Comparison of ENCODE assay signal across 15 mouse cellular contexts in genomic region chr1:65090370-65090769, GRCm38 (mm10). TPM values are rescaled to one million over a fixed set of nuclear protein-coding genes. Genes with fewer than 3 reads are reported as not detected.
DNase-seq lines count a peak whose midpoint lies in the region; ATAC-seq and TF ChIP-seq lines count a peak whose summit lies in the region.
"Had no signal": no experiment of that assay in that cellular context is flagged by ENCODE, and none has a peak within 500 bp of the region (broad histone marks: within the 10 kb centered on the region; RNA-seq: fewer than 3 reads in every experiment).

No protein-coding gene starts in this region.

- H3K36me3 ChIP-seq in hindbrain, embryonic 14.5 days (replicated peaks; ENCODE audit: control insufficient read depth, insufficient read depth), result no peaks in the 10 kb centered on the region
- H3K36me3 ChIP-seq: forebrain, embryonic 12.5 days had no signal

- no peak for TF ChIP-seq CTCF in lung, adult 2 months (IDR thresholded peaks at IDR 0.05; ENCODE audit: insufficient read depth, low read length)

- H3K27me3 ChIP-seq in hindbrain, embryonic 14.5 days (ENCODE audit: control insufficient read depth, insufficient read depth, low read length), result no peaks in the 10 kb centered on the region
- H3K27me3 ChIP-seq: forebrain, embryonic 12.5 days had no signal

- H3K9ac ChIP-seq in hindbrain, embryonic 14.5 days, result no peak overlapping the region
- H3K9ac ChIP-seq: forebrain, embryonic 12.5 days had no signal

- no peaks in the 10 kb centered on the region for H3K4me1 ChIP-seq in lung, adult 2 months (ENCODE audit: control insufficient read depth, insufficient read depth, low read length)
- no peaks in the 10 kb centered on the region for H3K4me1 ChIP-seq in hindbrain, embryonic 14.5 days (replicated peaks; ENCODE audit: control insufficient read depth, insufficient read depth, low read length)
- H3K4me1 ChIP-seq: forebrain, embryonic 12.5 days had no signal

- H3K9me3 ChIP-seq in hindbrain, embryonic 14.5 days (ENCODE audit: control insufficient read depth, low read length), result no peaks in the 10 kb centered on the region
- H3K9me3 ChIP-seq: forebrain, embryonic 12.5 days had no signal

- peak; percentile 76 to 92 for DNase-seq in adrenal gland, adult (ENCODE audit: inconsistent age in 2 of 2, low spot score in 1 of 2)
- no peak for DNase-seq in adrenal gland, postnatal 4 days (ENCODE audit: low spot score in 2 of 2)
- peak; percentile 31 for DNase-seq in urinary bladder, postnatal 25 days (ENCODE audit: low spot score)
- no peak for DNase-seq in urinary bladder, postnatal 4 days (ENCODE audit: low spot score in 2 of 2)
- peak; percentile 17 for DNase-seq in lung, adult 2 months
- DNase-seq in hindbrain, embryonic 14.5 days (ENCODE audit: low spot score), result no peak
- no peak for DNase-seq in testis, postnatal 14 days (ENCODE audit: low spot score)
- no peak for DNase-seq in kidney, postnatal 10 days
- DNase-seq: right cerebral cortex, adult 18-20 months had no signal

- 21% methylated on average over 2 of the region's 2 CpGs for WGBS in lung, adult 2 months
- 84% methylated on average over 2 of the region's 2 CpGs for WGBS in hindbrain, embryonic 14.5 days

- H3K27ac ChIP-seq in hindbrain, embryonic 14.5 days, result no peak overlapping the region
- H3K27ac ChIP-seq: forebrain, embryonic 12.5 days had no signal

- H3K4me3 ChIP-seq in lung, adult 2 months (replicated peaks; ENCODE audit: extremely low read depth, low read depth, low read length), result no peak overlapping the region
- no peak overlapping the region for H3K4me3 ChIP-seq in hindbrain, embryonic 14.5 days (replicated peaks; ENCODE audit: low read length)
- H3K4me3 ChIP-seq: forebrain, embryonic 12.5 days had no signal

- TF ChIP-seq POLR2A in lung, adult 2 months (IDR thresholded peaks at IDR 0.05; ENCODE audit: borderline replicate concordance, extremely low read depth, low read depth, low read length), result no peak

- ATAC-seq in hindbrain, embryonic 14.5 days (ENCODE audit: low FRiP score), result no peak
- ATAC-seq: hindbrain, embryonic 16.5 days had no signal

- H3K4me2 ChIP-seq in hindbrain, embryonic 14.5 days (replicated peaks), result no peak overlapping the region
- H3K4me2 ChIP-seq: forebrain, embryonic 12.5 days; heart, embryonic 11.5 days had no signal

RNA-seq across cellular contexts. Expression of gene Crygb, which starts 8.3 kb away (rescaled TPM):
- total RNA-seq in adrenal gland, postnatal 4 days (2021), result not detected
- not detected in 2 replicates for polyA plus RNA-seq in lung, adult 2 months (2012; rRNA removed)
- 0.99 TPM in 1 of 2 replicates, not detected in the other for polyA plus RNA-seq in hindbrain, embryonic 14.5 days (2014; fragmentation: Nextera tagmentation; extraction: Ambion mirVana)
- total RNA-seq: layer of hippocampus, adult 8-10 months had no signal
- polyA plus RNA-seq: brain, embryonic 14.5 days; forebrain, embryonic 12.5 days had no signal

RNA-seq across cellular contexts. Expression of gene Cryga, which starts 12.8 kb away (rescaled TPM):
- not detected for total RNA-seq in adrenal gland, postnatal 4 days (2021)
- polyA plus RNA-seq in lung, adult 2 months (2012; rRNA removed), result not detected in 2 replicates
- polyA plus RNA-seq in hindbrain, embryonic 14.5 days (2014; fragmentation: Nextera tagmentation; extraction: Ambion mirVana), result not detected in 2 replicates
- polyA plus RNA-seq: brain, embryonic 14.5 days; heart, embryonic 11.5 days; limb, embryonic 14.5 days had no signal

RNA-seq across cellular contexts. Expression of gene Crygc, which starts 16.9 kb away (rescaled TPM):
- not detected for total RNA-seq in adrenal gland, postnatal 4 days (2021)
- not detected in 2 replicates for polyA plus RNA-seq in lung, adult 2 months (2012; rRNA removed)
- not detected in 2 replicates for polyA plus RNA-seq in hindbrain, embryonic 14.5 days (2014; fragmentation: Nextera tagmentation; extraction: Ambion mirVana)
- total RNA-seq: layer of hippocampus, adult 8-10 months had no signal
- polyA plus RNA-seq: brain, embryonic 14.5 days; forebrain, embryonic 12.5 days; heart, embryonic 11.5 days; hindbrain, embryonic 16.5 days; limb, embryonic 14.5 days had no signal

RNA-seq across cellular contexts. Expression of gene Crygd, which starts 27.1 kb away (rescaled TPM):
- total RNA-seq in adrenal gland, postnatal 4 days (2021), result not detected
- polyA plus RNA-seq in lung, adult 2 months (2012; rRNA removed), result not detected in 2 replicates
- polyA plus RNA-seq in hindbrain, embryonic 14.5 days (2014; fragmentation: Nextera tagmentation; extraction: Ambion mirVana), result not detected in 2 replicates
- total RNA-seq: layer of hippocampus, adult 8-10 months had no signal
- polyA plus RNA-seq: brain, embryonic 14.5 days; forebrain, embryonic 12.5 days; heart, embryonic 11.5 days; hindbrain, embryonic 16.5 days; limb, embryonic 14.5 days had no signal

RNA-seq across cellular contexts. Expression of gene Gm28845, which starts 29.0 kb away (rescaled TPM):
- total RNA-seq in adrenal gland, postnatal 4 days (2021), result not detected
- not detected in 2 replicates for polyA plus RNA-seq in lung, adult 2 months (2012; rRNA removed)
- polyA plus RNA-seq in hindbrain, embryonic 14.5 days (2014; fragmentation: Nextera tagmentation; extraction: Ambion mirVana), result 0.29 TPM in 1 of 2 replicates, not detected in the other
- total RNA-seq: layer of hippocampus, adult 8-10 months had no signal
- polyA plus RNA-seq: forebrain, embryonic 12.5 days; heart, embryonic 11.5 days; limb, embryonic 14.5 days had no signal

Comparison
In these comparisons a context has a peak if more than half of its experiments do, and no peak if none do; other contexts are left out.
1. DNase-seq: peak in adrenal gland, adult (2 of 2), urinary bladder, postnatal 25 days (single experiment) and lung, adult 2 months (single experiment); none in adrenal gland, postnatal 4 days (0 of 2), urinary bladder, postnatal 4 days (0 of 2), hindbrain, embryonic 14.5 days (single experiment), testis, postnatal 14 days (single experiment) and kidney, postnatal 10 days (single experiment).